Mouse (Mus musculus): ENCODE results near the gene Myrf. TPM values are rescaled to one million over a fixed set of nuclear protein-coding genes. Genes with fewer than 3 reads are reported as not detected.

The Myrf gene
- total RNA-seq (2021), result under 1 TPM; 0.26 to 0.39 TPM
- long read RNA-seq, experiment 1, result 0 reads
- long read RNA-seq, experiment 2, partial matches to known transcripts, result 1 of 1 reads
- long read RNA-seq, experiment 2, other reads (novel, unspliced or antisense), result 0 of 1 reads

GRCm38 (mm10) chr19:10240654-10241305 lies at the start of gene Myrf:
Myrf (minus strand) TSS chr19:10240748.
- DNase-seq (ENCODE audit: low spot score in 2 of 2), result peak; percentile 69 to 77

GRCm38 (mm10) chr19:10289609-10290150 lies 49.1 kb upstream of the Myrf start:
- DNase-seq (ENCODE audit: low spot score in 2 of 2), result no peak

GRCm38 (mm10) chr19:10288125-10289040 lies 47.8 kb upstream of the Myrf start:
- DNase-seq (ENCODE audit: low spot score in 2 of 2), result no peak

- peak in 1 of 2 experiments; percentile 58 for DNase-seq (ENCODE audit: low spot score in 2 of 2)
Measured at GRCm38 (mm10) chr19:10286458-10286872, 45.9 kb upstream of the Myrf start.

GRCm38 (mm10) chr19:10280771-10281540 lies 40.4 kb upstream of the Myrf start:
- DNase-seq (ENCODE audit: low spot score in 2 of 2), result no peak

- no peak for DNase-seq (ENCODE audit: low spot score in 2 of 2)
Measured at GRCm38 (mm10) chr19:10279668-10280067, 39.1 kb upstream of the Myrf start.

- no peak for DNase-seq (ENCODE audit: low spot score in 2 of 2)
Measured at GRCm38 (mm10) chr19:10278669-10279324, 38.2 kb upstream of the Myrf start.

GRCm38 (mm10) chr19:10277759-10278158 lies 37.2 kb upstream of the Myrf start:
- no peak for DNase-seq (ENCODE audit: low spot score in 2 of 2)

- no peak for DNase-seq (ENCODE audit: low spot score in 2 of 2)
Measured at GRCm38 (mm10) chr19:10277331-10277730, 36.8 kb upstream of the Myrf start.

GRCm38 (mm10) chr19:10276483-10277144 lies 36.1 kb upstream of the Myrf start:
- DNase-seq (ENCODE audit: low spot score in 2 of 2), result no peak

GRCm38 (mm10) chr19:10274056-10274455 lies 33.5 kb upstream of the Myrf start:
- no peak for DNase-seq (ENCODE audit: low spot score in 2 of 2)

- peak in 1 of 2 experiments; percentile 64 for DNase-seq (ENCODE audit: low spot score in 2 of 2)
Measured at GRCm38 (mm10) chr19:10272746-10273145, 32.2 kb upstream of the Myrf start.

GRCm38 (mm10) chr19:10271592-10271991 lies 31.0 kb upstream of the Myrf start:
- DNase-seq (ENCODE audit: low spot score in 2 of 2), result no peak

GRCm38 (mm10) chr19:10270356-10270755 lies 29.8 kb upstream of the Myrf start:
- no peak for DNase-seq (ENCODE audit: low spot score in 2 of 2)

GRCm38 (mm10) chr19:10268851-10269250 lies 28.3 kb upstream of the Myrf start:
- DNase-seq (ENCODE audit: low spot score in 2 of 2), result no peak

- DNase-seq (ENCODE audit: low spot score in 2 of 2), result no peak
Measured at GRCm38 (mm10) chr19:10267953-10268352, 27.4 kb upstream of the Myrf start.

- DNase-seq (ENCODE audit: low spot score in 2 of 2), result no peak
Measured at GRCm38 (mm10) chr19:10267057-10267456, 26.5 kb upstream of the Myrf start.

GRCm38 (mm10) chr19:10266196-10266850 lies 25.8 kb upstream of the Myrf start:
- DNase-seq (ENCODE audit: low spot score in 2 of 2), result peak; percentile 70 to 87

- no peak for DNase-seq (ENCODE audit: low spot score in 2 of 2)
Measured at GRCm38 (mm10) chr19:10261369-10261768, 20.8 kb upstream of the Myrf start.
